Mouse (Mus musculus): ENCODE measurements at regions not wholly inside any gene's neighbourhood (a gene's known extent, or its start where the extent isn't known, plus 50 kb on each side); places are given as distances from the start of the nearest gene placed in this dataset.

DNA sequence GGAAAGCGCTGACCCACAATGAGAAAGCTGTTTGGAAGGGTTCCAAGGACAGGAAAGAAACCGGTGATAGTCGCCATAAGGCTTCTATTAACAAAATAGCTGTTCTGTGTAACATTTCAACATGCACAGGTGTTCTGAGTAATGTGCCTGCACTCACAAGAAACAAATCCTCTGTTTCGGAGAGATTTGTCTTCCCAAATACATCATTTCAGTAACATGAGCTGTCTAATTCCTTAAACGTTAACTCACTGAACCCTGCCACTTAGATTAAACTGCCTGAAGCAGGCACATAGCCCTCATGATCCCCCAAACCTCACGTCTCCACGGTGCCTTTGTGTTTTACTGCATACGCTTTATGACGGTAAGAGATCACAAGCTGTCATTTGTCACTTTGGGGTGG, 178.4 kb downstream of the Xpnpep1 start:
- Histone ChIP-seq H3K36me3 (ENCODE audit: control insufficient read depth in 1 of 2, insufficient read depth in 2 of 2, low read length in 2 of 2) (no peaks in the 10 kb centered on the region), H3K9me3 (replicated peaks; ENCODE audit: insufficient read depth, low read length) (no peaks in the 10 kb centered on the region), H3K9ac (ENCODE audit: control insufficient read depth, low read depth, low read length, poor library complexity, severe bottlenecking) (no peak overlapping the region), H3K27ac (ENCODE audit: control insufficient read depth, low read depth, low read length) (no peak overlapping the region), H3K4me3 (ENCODE audit: control insufficient read depth in 1 of 2, insufficient read depth in 1 of 2, low read depth in 2 of 2, low read length in 2 of 2) (no peak overlapping the region), H3K27me3 (ENCODE audit: control insufficient read depth in 1 of 2, insufficient read depth in 2 of 2, low read length in 2 of 2) (no peaks in the 10 kb centered on the region), H3K79me2 (ENCODE audit: control insufficient read depth, insufficient read depth, low read length, poor library complexity) (no peaks in the 10 kb centered on the region), H3K4me1 (ENCODE audit: control insufficient read depth in 1 of 2, insufficient read depth in 2 of 2, low read length in 2 of 2) (no peaks in the 10 kb centered on the region)
- no peak for DNase-seq (ENCODE audit: low read depth, low spot score)
- no peak for TF ChIP-seq CHD1 (IDR thresholded peaks at IDR 0.05; ENCODE audit: low read depth, low read length)
- no peak for TF ChIP-seq NELFE (IDR thresholded peaks at IDR 0.05; ENCODE audit: low read depth, low read length)
- no peak for TF ChIP-seq MXI1 (IDR thresholded peaks at IDR 0.05; ENCODE audit: low read depth, low read length)

DNA sequence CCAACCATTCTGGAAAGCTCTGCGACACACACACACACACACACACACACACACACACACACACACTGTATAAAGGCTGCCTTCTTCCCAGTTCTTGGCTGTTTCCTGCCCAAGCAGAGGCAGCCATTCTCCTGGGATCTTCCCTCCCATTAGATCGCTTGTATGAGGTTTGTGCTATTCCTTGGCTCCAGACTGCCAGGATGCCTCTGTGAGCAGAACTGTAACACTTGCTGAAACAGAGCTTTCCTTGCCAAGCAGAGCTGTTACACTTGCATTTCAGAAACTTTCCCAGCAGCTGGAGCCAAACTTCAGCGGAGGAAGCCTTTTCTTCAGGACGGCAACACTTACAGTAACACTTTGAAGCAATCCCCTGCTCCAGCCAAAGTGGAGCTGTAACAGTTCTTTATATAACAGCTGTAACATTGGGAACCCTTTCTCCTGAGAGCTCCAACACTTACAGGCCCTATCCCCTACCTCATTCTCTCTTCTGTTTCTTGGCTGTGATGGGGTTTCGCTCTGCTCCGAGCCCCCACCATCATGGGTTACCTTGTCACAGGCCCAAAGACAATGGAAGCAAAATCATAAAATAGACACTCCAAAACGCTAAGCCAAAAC, 185.8 kb downstream of the Xpnpep1 start:
- Histone ChIP-seq H3K4me3 (ENCODE audit: control insufficient read depth in 1 of 2, insufficient read depth in 1 of 2, low read depth in 2 of 2, low read length in 2 of 2) (no peak overlapping the region), H3K36me3 (ENCODE audit: control insufficient read depth in 1 of 2, insufficient read depth in 2 of 2, low read length in 2 of 2) (no peaks in the 10 kb centered on the region), H3K9ac (ENCODE audit: control insufficient read depth, low read depth, low read length, poor library complexity, severe bottlenecking) (no peak overlapping the region), H3K27ac (ENCODE audit: control insufficient read depth, low read depth, low read length) (no peak overlapping the region), H3K79me2 (ENCODE audit: control insufficient read depth, insufficient read depth, low read length, poor library complexity) (no peaks in the 10 kb centered on the region), H3K4me1 (ENCODE audit: control insufficient read depth in 1 of 2, insufficient read depth in 2 of 2, low read length in 2 of 2) (no peaks in the 10 kb centered on the region), H3K27me3 (ENCODE audit: control insufficient read depth in 1 of 2, insufficient read depth in 2 of 2, low read length in 2 of 2) (no peaks in the 10 kb centered on the region), H3K9me3 (replicated peaks; ENCODE audit: insufficient read depth, low read length) (no peaks in the 10 kb centered on the region)
- no peak for DNase-seq (ENCODE audit: low read depth, low spot score)
- no peak for TF ChIP-seq SIN3A (IDR thresholded peaks at IDR 0.05; ENCODE audit: low read length)

DNA sequence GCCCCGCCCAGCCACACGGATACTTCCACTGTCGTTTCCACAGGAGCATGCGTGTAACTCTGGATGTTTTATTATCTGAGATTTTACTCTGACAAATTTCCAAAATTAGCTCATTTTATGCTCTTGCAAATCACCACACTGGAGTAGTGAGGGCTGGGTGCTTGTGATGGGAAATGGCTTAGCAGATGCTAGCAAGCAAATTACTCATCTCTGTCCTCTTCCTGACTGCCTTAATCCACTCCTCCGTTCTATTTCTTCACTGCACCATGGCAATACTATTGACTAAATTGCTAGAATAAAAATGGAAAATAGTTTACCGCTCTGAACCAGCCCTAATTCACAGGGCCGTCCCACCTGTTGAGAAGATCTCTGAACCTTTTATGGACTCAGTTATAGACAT, 223.8 kb downstream of the Xpnpep1 start:
- H3K4me3 ChIP-seq (ENCODE audit: control insufficient read depth in 1 of 2, insufficient read depth in 1 of 2, low read depth in 2 of 2, low read length in 2 of 2), result no peak overlapping the region
- no peak for DNase-seq (ENCODE audit: low read depth, low spot score)

GRCm38 (mm10) chr19:52812046-52812445, 228.0 kb downstream of the Xpnpep1 start:
- no peak for DNase-seq (ENCODE audit: low read depth, low spot score)
- Histone ChIP-seq H3K9me3 (replicated peaks; ENCODE audit: insufficient read depth, low read length) (no peaks in the 10 kb centered on the region), H3K27ac (ENCODE audit: control insufficient read depth, low read depth, low read length) (no peak overlapping the region), H3K27me3 (ENCODE audit: control insufficient read depth in 1 of 2, insufficient read depth in 2 of 2, low read length in 2 of 2) (no peaks in the 10 kb centered on the region), H3K79me2 (ENCODE audit: control insufficient read depth, insufficient read depth, low read length, poor library complexity) (no peaks in the 10 kb centered on the region), H3K4me3 (ENCODE audit: control insufficient read depth in 1 of 2, insufficient read depth in 1 of 2, low read depth in 2 of 2, low read length in 2 of 2) (no peak overlapping the region), H3K4me1 (ENCODE audit: control insufficient read depth in 1 of 2, insufficient read depth in 2 of 2, low read length in 2 of 2) (no peaks in the 10 kb centered on the region), H3K36me3 (ENCODE audit: control insufficient read depth in 1 of 2, insufficient read depth in 2 of 2, low read length in 2 of 2) (no peaks in the 10 kb centered on the region), H3K9ac (ENCODE audit: control insufficient read depth, low read depth, low read length, poor library complexity, severe bottlenecking) (no peak overlapping the region)
- TF ChIP-seq NRF1 (IDR thresholded peaks at IDR 0.05; ENCODE audit: insufficient read depth, low read depth, low read length, poor library complexity, severe bottlenecking) (no peak), JUND (IDR thresholded peaks at IDR 0.05; ENCODE audit: low read depth, low read length) (no peak), MAZ (IDR thresholded peaks at IDR 0.05; ENCODE audit: low read depth, low read length) (no peak), HCFC1 (IDR thresholded peaks at IDR 0.05; ENCODE audit: low read depth, low read length) (no peak), CHD1 (IDR thresholded peaks at IDR 0.05; ENCODE audit: low read depth, low read length) (no peak), TAL1 (IDR thresholded peaks at IDR 0.05; ENCODE audit: low read length) (no peak), ELF1 (IDR thresholded peaks at IDR 0.05; ENCODE audit: low read depth, low read length) (no peak), SMC3 (IDR thresholded peaks at IDR 0.05; ENCODE audit: low read depth, low read length) (no peak), USF1 (IDR thresholded peaks at IDR 0.05; ENCODE audit: low read depth, low read length) (no peak), MEF2A (IDR thresholded peaks at IDR 0.05; ENCODE audit: extremely low read depth, insufficient replicate concordance, low read depth, low read length, poor library complexity, severe bottlenecking) (no peak), E2F4 (IDR thresholded peaks at IDR 0.05; ENCODE audit: borderline replicate concordance, low read depth, low read length) (no peak), POLR2AphosphoS5 (IDR thresholded peaks at IDR 0.05; ENCODE audit: borderline replicate concordance, low read depth, low read length) (no peak), POLR2AphosphoS2 (IDR thresholded peaks at IDR 0.05; ENCODE audit: low read length) (no peak), RCOR1 (IDR thresholded peaks at IDR 0.05; ENCODE audit: low read depth, low read length) (no peak), USF2 (IDR thresholded peaks at IDR 0.05; ENCODE audit: borderline replicate concordance in 1 of 2, insufficient read depth in 1 of 2, low read depth in 1 of 2, low read length in 2 of 2) (no peak), TCF12 (IDR thresholded peaks at IDR 0.05; ENCODE audit: low read depth, low read length) (no peak)

More for the DNA sequence above, 223.8 kb downstream of the Xpnpep1 start:
- H3K36me3 ChIP-seq (ENCODE audit: control insufficient read depth in 1 of 2, insufficient read depth in 2 of 2, low read length in 2 of 2), result no peaks in the 10 kb centered on the region
- H3K9me3 ChIP-seq (replicated peaks; ENCODE audit: insufficient read depth, low read length), result no peaks in the 10 kb centered on the region
- H3K27ac ChIP-seq (ENCODE audit: control insufficient read depth, low read depth, low read length), result no peak overlapping the region
- no peaks in the 10 kb centered on the region for H3K79me2 ChIP-seq (ENCODE audit: control insufficient read depth, insufficient read depth, low read length, poor library complexity)
- TF ChIP-seq ZNF384 (IDR thresholded peaks at IDR 0.05; ENCODE audit: low read depth, low read length), result no peak
- no peak for TF ChIP-seq NRF1 (IDR thresholded peaks at IDR 0.05; ENCODE audit: insufficient read depth, low read depth, low read length, poor library complexity, severe bottlenecking)
- no peaks in the 10 kb centered on the region for H3K4me1 ChIP-seq (ENCODE audit: control insufficient read depth in 1 of 2, insufficient read depth in 2 of 2, low read length in 2 of 2)
- no peaks in the 10 kb centered on the region for H3K27me3 ChIP-seq (ENCODE audit: control insufficient read depth in 1 of 2, insufficient read depth in 2 of 2, low read length in 2 of 2)
- no peak overlapping the region for H3K9ac ChIP-seq (ENCODE audit: control insufficient read depth, low read depth, low read length, poor library complexity, severe bottlenecking)
